Mouse (Mus musculus): ENCODE results near the gene Tes3-ps. TPM values are rescaled to one million over a fixed set of nuclear protein-coding genes. Genes with fewer than 3 reads are reported as not detected.

Gene Tes3-ps
- 0.77 and 0.84 TPM in 2 replicates for total RNA-seq (2015; ENCODE audit: low replicate concordance)
- 3.0 and 5.4 TPM in 2 replicates for total RNA-seq (2017; ENCODE audit: low replicate concordance)

DNA sequence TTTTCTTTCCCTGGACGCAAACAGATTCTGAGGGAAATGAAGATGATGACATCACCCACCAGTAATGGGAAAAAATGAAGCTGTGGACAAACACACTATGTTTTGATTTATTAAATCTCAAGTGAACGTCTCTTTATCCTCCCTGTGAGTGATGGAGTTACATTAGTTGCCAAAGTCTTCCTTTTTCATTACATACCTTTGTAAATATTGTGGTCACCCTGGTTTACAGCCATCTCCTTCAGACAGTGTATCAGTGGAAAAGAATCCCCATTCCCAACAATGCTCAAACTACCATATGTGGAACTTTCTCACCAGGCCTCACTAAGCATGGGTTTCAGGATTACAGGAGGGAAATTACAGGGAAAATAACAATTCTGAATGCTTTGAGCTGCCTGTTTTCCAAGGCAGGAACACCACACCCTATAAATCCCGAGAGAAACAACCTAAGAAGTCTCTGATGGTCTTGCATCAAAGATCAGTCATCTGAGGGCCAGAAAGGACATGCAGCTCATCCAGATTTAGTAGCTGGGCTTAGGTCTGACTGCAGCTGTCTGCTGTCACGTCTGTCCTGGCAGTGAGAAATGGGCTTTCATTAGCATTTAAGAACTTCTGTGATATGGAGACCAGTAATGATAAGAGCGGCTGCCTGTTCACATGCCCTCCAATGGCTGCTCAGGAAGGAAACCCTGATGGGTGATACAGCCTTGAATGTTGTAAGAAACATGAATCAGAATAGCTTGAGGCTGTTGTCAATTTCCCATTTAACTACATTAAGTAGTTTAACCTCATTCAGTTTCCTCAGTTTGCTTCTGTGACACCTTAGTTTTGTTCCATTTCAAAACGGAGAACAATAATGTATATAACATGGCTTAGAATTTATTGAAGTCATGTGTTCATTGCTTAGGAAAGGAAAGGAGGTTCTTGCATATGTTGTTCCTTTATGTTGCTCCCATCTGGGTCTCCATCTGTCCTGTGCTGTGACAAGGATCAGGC is at the start of gene Tes3-ps:
TSS of gene Tes3-ps (plus strand) at position 943 of the 993 bp plus-strand sequence.
- ATAC-seq (replicated peaks; ENCODE audit: low FRiP score, poor library complexity, severe bottlenecking), result no peak

DNA sequence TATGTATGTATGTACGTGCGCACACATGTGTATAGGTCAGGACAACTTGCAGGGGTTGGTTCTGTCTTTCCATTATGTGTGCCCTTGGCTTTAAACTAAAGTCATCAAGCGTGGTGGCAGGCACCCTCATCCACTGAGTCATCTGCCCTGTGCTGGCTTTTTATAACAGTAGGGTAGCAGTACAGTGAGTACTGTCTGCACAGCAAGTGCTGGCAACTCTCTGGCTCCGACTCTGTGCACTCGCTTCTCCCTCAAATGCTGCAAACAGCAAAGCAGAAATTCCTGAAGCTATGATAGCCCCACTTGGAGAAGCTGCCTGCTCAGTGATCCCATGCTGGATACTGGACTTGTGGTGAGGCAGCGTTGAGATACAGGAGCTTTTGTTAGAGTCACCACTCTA is 48.7 kb upstream of the Tes3-ps start:
- ATAC-seq (replicated peaks; ENCODE audit: low FRiP score, poor library complexity, severe bottlenecking), result no peak

DNA sequence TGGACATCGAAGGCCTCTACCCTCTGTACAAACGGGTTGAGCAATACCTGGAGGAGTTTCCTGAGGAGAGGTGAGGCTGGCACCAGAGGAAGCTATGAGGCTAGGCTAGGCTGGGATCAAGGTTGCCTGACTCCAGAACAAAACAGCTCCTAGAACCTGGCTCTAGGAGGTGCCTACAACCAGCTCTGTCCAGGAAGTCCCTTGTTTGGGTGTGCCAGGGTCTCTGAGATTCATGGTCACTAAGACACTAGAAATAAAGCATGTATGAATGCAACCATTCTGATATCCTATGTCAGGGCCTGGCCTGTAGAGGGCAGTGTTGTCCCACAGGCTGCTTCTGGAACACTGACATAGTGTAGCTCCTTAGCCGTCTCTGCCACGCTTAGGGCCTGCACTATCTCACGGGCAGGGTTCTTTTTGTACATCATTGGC is 43.8 kb upstream of the Tes3-ps start:
- peak; percentile 86 for ATAC-seq (replicated peaks; ENCODE audit: low FRiP score, poor library complexity, severe bottlenecking)

DNA sequence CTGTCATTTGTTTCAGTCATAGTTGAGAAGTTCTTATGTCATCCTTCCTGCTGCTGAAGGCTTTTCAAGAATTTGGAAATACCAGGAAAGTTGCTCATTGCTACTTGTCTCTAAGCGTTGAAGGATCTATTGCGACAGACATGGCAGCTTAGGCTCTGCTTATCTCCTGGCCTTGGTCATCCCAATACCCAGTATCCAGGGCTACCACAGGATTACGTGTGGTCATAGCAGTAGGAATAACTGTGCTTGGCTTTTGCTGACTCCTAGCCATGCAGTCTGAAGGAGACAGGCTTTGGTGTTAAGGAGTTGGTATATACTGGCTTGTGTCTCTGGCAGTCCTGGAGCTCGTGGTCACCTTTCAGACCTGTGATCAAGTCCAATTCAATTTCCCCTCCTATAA is 32.8 kb upstream of the Tes3-ps start:
- ATAC-seq (replicated peaks; ENCODE audit: low FRiP score, poor library complexity, severe bottlenecking), result no peak

DNA sequence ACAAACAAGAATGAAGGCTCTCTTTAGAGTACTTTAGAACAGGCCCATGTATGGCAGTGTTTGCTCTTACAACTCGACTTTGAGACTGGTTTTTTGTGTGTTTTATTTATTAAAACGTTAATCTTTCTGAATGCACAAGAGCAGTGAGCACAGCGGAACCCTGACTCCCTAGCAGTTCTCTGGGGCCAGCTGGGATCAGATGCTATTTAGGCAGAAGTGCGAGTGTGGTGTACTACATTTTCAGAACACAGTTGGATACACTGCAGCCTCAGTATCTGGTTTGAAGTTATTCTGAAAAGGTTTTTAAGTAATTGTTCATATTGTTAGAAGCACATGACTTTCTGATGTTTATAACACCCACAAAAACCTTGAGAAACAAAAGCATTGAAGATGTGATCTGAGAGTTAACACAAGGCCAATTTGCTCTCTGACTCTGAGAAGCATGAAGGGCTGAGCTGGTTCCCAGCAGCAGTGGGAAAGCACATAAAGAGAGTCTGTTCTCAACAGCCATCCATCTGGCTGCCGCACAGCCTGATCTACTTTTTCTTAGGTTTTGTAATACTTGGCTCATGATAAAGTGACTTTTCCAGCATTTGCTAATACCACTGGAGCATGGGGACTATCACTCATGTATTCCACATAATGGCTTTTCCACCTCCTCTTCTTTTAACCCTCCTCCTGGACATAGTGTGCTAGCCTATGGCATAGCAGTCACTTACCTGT is 32.3 kb upstream of the Tes3-ps start:
- no peak for ATAC-seq (replicated peaks; ENCODE audit: low FRiP score, poor library complexity, severe bottlenecking)

DNA sequence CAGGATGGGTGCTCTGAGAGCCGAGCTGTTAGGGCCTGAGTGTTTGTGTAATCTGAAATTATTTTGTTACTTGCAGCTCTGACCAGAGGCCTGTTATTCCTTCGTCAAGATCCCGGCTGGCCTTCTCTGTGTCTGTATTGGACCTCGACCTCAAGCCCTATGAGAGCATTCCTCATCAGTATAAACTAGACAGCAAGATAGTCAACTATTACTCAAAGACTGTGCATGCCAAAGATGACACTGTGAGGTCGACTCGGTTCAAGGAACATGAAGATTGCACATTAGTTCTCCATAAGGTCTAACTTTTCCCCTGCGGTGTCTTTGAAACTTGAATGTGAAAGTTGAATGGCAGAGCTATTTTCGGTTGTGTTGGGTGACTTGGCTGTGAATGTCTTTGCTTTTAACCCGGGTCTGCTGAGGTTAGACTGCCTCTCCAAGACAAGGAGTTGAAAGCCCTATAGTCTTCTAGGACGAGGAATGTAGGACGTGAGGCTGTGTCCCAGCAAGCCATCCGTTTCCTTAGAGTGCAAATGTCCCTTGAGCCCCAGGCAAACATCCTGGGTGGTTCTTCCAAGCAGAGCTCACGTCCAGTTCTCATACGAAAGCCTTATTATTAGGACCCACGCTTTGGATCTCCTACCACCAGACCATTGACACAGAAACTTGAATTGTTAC is 31.5 kb upstream of the Tes3-ps start:
- ATAC-seq (replicated peaks; ENCODE audit: low FRiP score, poor library complexity, severe bottlenecking), result no peak

DNA sequence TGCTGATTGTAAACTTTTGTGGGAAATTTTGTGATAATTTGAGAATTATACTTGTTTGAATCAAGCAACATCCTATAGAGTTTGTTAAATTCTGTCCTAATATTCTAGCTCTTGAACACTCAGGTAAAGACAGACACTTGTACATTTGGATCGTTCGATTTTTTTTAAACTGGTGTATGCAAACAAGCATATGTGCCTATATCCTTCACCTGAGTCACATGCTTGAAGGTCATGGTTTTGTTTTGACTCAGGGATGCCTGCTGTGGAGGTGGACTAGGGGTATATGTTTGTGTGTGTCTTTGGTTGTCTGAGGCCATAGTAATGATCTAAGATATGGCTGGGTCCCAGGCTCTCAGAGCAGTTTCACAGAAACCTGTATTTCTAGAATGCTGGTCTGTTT is 30.2 kb upstream of the Tes3-ps start:
- ATAC-seq (replicated peaks; ENCODE audit: low FRiP score, poor library complexity, severe bottlenecking), result no peak

DNA sequence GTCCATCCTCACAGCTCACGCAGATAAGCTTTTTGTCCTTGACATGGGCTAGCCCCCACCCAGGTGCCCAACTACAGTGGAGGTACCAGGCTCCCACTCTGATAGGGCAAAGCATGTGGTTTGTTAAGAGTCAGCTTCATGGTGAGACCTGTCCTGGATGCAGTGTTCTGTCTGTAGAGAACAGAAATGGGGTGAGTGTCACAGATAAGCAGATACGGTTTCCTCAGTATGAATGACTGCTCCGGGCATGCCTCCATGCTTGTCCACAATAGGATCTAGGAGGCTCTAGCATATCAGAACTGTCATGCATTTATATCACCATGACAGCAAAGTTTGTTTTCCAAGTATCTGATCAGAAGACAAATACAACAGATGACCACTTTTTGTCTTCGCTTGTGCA is 27.2 kb upstream of the Tes3-ps start:
- ATAC-seq (replicated peaks; ENCODE audit: low FRiP score, poor library complexity, severe bottlenecking), result no peak

DNA sequence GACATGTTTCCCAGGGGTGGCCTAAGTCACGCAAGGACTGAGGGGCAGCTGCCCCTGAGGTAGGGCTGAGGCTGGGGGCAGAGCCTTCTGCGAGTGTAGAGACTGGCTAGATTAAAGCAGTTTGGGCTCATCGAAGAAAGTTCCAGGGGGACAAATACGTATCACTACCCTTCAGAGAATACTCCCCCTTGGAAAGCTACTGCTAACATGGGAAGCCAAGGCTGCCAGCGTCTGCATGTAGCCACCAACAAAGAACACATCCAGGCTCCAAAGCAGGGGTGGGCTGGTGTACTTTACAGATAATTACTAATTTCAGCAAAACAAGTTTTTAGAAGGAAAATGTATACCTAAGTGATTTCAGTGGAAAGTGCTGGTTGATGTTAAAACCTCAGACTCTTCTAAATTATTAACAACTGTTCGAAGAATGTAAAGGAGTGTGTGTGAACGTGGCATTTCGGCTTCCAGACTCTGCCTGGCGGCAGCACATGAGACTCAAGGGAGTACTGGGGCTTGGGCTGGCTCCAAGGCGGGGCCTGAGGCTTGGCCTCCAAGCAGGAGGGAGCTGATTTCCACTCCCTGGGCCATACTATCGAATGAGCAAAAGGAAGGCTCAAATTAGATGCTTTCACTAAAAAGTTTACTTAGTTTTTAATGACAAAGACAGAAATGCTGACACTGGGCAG is 26.6 kb upstream of the Tes3-ps start:
- no peak for ATAC-seq (replicated peaks; ENCODE audit: low FRiP score, poor library complexity, severe bottlenecking)

DNA sequence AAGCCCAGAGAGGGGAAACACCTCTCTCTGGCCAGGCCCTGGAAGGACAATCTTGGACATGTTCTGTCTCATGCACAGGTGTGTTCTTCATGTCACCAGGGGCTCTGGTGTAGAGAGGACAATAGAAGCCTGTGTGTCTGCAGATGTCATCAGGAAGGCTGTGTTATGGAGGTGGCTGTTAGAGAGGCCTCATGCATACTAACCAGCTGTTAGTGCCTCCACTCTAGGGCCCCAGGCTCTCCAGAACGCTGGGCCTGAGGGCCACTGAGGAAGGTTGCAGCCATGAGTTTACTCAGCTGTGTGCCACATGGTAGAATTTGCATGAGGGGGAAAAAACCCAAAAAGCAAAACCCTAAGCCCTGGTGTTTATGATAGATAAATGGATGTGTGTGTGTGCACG is 25.5 kb upstream of the Tes3-ps start:
- no peak for ATAC-seq (replicated peaks; ENCODE audit: low FRiP score, poor library complexity, severe bottlenecking)

DNA sequence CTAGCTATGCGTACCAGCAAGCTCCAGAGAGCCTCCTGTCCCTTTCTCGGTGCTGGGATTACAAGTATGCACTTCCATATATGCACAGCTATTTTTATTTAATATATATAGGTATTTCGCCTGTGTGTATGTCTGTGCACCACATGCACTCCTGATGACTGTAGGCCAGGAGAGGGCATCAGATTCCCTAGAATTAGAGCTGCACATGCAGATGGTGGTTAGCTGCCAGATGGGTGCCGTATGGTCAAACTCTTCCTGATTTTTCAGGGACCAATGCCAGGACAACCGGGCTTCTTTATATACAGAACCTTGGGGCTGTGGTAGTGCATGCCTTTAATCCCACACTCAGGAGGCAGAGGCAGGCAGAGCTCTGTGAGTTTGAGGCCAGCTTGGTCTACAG is 24.1 kb upstream of the Tes3-ps start:
- no peak for ATAC-seq (replicated peaks; ENCODE audit: low FRiP score, poor library complexity, severe bottlenecking)

DNA sequence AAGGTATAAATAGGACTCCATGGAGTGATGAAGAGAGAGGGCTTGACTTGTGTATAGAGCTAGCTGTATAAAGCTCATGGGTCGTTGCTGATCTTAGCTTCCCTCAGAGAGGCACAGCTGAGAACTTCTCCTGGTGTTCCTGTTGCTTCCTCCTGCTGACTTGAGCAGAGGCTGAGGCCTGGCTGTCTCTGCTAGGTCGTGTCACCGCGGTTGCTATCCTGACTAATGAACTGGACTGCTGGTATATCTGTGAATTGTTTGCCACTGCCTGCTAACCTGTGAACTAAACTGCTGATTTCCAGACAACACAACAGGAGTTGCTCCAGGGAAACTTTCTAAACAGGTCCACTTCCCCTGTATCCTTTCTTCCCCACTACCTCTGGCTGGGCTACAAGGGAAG is 22.8 kb upstream of the Tes3-ps start:
- ATAC-seq (replicated peaks; ENCODE audit: low FRiP score, poor library complexity, severe bottlenecking), result no peak

DNA sequence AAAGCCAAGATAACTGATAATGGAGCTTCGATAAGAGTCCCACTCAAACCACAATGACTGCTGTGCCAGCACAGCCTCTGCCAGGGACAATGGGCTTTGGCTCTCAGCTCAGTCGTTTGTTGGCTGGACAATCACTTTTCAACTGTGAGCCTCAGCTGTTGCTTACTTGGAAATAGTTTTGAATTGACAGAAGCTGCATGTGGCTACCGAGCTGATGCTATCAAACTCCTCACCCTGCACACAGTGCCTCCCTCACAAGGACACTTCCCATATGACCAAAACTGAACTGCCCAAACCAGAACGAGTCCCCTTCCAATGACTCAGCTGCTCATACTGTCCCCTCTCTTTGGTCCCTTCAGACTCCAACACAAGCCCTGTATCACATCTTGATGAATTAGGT is 22.3 kb upstream of the Tes3-ps start:
- ATAC-seq (replicated peaks; ENCODE audit: low FRiP score, poor library complexity, severe bottlenecking), result no peak

DNA sequence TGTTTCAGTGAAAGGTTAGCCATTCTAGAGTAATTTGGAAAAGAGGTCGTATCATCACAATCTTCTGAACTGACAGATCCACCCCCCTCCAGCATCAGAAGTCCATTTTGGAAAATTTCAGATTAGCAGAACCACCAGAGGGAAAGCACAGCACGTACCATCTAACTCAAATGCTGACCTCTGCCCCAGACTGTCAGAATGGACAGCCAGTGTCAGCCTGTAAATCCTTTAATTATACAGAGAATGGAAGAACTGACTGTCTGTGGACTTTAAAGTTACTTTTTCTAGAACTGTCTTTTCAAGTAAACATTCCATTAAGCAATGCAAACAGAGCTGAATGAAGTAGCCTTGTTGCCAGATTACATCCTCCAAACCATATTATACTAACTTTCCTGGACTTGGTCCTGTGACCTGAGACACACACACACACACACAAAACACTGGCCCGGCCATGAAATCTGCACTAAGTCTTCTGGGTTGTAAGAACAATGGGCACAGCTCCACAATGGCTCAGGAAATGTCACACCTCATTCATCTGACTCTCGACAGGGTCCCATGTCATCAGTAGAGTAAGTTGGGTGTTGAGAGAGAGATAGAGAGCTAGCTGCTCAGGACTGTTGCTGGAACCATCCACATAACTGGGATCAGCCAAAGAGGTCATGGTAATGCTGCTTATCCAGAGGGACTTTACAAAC is 21.0 kb upstream of the Tes3-ps start:
- no peak for ATAC-seq (replicated peaks; ENCODE audit: low FRiP score, poor library complexity, severe bottlenecking)

DNA sequence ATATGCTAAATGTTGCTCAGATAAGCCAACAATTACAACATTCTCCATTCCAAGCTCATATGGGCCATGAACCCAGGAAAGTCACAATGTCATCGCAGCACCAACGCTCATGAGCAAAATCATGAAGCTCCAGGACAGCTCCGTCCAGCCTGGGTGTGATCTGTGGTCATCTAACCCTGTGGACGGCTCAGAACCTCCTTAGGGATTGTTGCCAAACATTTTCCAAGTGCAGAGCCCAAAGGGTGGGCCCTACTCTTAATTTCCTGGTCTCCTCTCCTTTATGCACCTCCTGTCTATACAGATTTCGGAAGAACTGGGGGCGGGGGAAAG is 20.5 kb upstream of the Tes3-ps start:
- no peak for ATAC-seq (replicated peaks; ENCODE audit: low FRiP score, poor library complexity, severe bottlenecking)

DNA sequence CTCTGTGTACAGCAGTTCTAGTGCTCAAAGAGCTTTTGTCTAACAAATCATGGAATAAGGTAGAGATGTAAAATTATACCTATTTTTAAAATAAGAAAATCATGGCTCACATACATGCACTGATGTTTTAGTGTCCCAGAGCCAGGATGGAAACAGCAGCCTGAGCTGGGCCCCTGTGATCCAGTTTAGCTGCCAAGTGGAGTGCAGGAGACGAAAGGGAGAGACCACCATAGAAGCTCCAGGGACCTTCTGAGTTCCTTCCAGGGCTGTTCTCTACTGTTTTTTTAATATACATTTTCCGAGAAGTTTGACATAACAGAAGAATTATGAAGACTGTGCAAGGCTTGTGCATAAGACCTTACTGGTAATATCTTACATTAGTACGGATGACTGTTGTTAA is 15.2 kb upstream of the Tes3-ps start:
- ATAC-seq (replicated peaks; ENCODE audit: low FRiP score, poor library complexity, severe bottlenecking), result no peak

DNA sequence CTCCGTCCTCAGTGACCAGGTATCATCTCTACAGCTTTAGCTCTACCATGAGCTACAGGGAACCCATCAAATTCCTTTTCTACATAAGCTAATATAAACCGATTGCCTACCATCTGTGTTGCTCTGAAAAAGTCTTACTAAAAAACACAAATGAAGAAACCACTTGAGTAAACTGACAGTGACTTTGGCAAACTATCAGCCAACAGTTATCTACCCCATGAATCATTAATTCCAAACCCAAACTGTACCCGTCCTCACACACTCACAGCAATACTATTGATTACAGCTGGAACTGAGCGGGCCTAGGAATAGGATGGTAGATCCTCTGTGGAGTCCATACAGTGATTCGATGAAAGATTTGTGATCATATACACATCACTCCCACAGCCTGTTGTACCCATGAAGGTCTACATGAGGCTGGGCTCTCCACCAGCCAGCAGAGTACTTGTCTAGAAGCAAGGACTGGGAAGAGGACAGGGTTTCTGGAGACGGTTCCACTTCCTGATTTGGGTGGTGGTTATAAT is 14.2 kb upstream of the Tes3-ps start:
- no peak for ATAC-seq (replicated peaks; ENCODE audit: low FRiP score, poor library complexity, severe bottlenecking)

DNA sequence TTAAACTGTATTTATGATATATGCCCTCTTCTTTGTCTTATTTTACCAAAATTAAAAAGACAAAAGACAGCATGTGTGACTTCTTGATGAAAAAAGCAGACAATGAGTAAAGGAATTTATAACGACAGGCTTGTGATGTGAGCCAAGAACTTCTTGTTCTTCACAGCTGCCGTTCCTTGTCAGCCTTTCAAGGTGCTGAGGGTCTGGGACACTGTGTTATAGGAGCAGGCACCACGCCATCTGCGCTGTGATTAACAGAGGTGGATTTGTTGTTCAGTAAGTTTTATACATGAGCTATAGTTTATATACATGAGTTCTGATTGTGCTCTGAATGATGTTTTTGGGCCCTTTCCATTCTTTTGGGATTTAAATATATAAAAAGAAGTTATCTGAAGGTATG is 13.7 kb upstream of the Tes3-ps start:
- ATAC-seq (replicated peaks; ENCODE audit: low FRiP score, poor library complexity, severe bottlenecking), result no peak

DNA sequence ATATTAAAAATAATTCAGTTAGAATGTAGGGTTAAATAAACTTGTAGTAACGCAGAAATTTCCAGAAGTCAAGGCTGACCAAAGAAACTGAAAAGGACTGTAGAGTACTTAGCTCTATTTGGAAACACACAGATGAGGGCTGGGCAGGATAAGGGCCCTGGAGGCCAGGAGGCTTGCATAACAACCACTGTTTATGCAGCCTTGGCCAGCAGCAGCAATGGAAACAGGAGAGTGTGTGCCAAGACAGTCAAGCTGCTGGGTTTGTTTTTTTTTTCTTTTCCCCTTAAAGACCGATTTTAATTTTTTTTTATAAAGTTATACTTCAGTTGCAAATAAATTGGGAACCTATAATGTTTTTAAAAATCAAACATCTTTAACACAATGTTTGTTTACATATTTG is 13.1 kb upstream of the Tes3-ps start:
- no peak for ATAC-seq (replicated peaks; ENCODE audit: low FRiP score, poor library complexity, severe bottlenecking)
